Mouse (Mus musculus): Measurements from ENCODE around the gene Cop1. TPM values are rescaled to one million over a fixed set of nuclear protein-coding genes. Genes with fewer than 3 reads are reported as not detected.

The Cop1 gene
- polyA plus RNA-seq (2012; rRNA removed), result 52.6 and 58.3 TPM in 2 replicates

DNA sequence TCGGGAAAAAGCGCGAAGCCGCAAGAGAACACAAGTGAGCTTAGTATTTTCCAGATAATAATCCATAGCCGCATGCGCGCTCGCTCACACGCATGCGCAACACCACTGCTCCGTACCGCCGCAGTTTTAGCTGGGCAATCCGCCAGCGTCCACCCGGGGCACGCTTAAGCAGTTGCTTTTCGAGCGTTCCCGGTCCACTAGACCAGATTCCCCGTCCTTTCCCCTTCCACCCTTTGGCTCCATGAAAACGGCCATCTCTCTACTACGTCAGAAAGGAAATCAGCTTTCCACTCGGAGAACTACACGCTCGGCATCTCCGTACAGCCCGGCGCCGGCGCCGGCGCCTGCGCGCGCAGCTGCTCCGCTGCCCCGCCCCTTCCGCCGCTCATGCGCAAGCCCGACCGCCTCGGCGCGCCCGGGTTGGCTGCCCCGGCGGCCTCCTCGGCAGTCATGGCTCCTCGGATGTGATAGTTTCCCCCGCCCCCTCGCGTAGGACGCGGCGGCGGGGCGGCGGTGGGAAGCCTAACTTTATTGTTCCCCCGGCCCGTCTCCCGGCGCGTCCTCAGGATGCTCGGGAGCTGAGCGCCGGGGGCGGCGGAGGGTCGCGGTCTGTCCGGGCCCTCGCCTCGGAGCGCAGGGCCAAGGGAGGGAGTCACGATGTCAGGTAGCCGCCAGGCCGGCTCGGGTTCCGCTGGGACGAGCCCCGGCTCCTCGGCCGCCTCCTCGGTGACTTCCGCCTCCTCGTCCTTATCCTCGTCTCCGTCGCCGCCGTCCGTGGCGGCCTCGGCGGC is at the start of gene Cop1:
Gene Cop1 (plus strand): TSS at position 540 of the 791 bp plus-strand sequence.

Measured in liver, embryonic 14 days (tissue).